Mouse (Mus musculus) adipose tissue, adult 10 weeks (tissue): ENCODE results near the gene Eif3k. TPM values are rescaled to one million over a fixed set of nuclear protein-coding genes. Genes with fewer than 3 reads are reported as not detected.

Source experiments
- polyA plus RNA-seq: library from polyadenylated mRNA; stranded (reverse); fragments of 350-450 nt; fragmentation: Illumina TruSeq; extraction: RNeasy Lipid Tissue Mini Kit (QIAGEN cat#74804); gene quantifications from one replicate; pipeline ENCODE4 v1.2.3, GENCODE M21; 2014; ENCODE audit warnings: low read depth, low replicate concordance

Eif3k gene
- polyA plus RNA-seq: 266 TPM

DNA sequence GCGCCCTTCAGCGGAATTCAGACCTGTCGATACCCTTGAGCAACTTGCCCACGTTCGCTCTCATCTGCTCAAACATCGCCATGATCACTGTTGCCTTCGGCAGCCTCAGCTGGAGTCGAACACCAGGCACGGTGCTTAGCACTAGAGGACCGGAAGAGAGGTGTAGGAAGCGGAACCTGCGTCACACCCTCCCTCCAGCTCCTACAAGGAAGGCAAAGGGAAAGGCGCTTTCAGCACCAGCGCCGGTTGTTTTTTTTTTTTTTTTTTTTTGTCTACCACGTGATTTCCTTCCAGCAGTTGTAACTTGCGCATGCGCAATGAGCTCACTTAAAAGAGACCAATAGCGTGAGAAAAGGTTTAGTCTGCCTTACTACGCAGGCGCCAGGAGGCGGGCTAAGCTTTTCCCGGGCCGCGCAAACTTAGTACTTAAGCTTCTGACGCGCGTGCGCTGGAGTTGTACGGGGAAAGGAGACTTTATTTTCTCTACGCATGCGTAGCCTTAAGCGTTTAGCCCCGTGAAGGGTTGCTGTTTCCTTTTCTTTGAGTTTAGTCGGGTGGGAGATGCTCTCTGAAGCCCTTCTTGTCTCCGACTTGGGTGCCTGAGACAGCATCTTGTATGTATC lies at the start of gene Eif3k, which contains the start of gene Map4k1:
Gene Eif3k (minus strand): TSS at position 214 of the 623 bp plus-strand sequence.
Gene Map4k1 (plus strand): TSS at position 400 of the 623 bp plus-strand sequence.

DNA sequence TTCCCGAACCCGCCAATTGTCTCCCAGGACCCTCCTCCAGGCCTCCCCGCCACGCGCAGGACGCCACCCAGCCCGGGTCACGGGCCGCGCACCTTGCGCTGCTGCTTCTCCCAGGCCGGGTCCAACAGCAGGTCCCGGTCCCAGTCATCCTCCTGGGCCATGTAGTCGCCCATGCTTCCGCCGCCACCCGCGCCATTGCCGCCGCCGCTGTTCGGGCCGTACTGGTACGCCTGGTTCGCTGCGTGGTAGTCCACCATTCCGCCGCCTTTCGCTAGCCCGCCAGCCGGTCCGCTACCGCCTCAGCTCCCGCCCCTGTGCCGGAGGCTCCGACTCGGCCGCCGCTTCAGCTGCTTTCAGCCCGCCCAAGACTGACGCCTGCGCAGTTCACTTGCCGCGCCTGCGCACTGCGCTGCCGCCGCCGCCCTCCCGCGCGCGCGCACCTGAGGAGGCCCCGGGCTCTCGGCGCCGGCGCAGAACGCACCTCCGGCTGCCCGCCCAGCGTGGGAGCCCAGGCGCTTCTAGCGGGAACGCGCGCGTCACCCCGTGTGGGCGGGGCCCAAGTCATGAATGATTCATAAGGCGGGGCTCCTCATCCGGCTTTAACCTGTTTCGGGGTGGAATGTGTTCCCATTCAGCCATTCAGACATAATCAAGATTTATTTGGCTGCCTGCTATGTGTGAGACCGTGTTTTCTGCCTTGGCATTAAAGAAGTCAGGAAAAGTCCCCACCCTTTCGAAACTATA lies 19.6 kb downstream of the Eif3k start, which contains the start of gene Actn4:
Gene Actn4 (minus strand): TSS at position 414 of the 744 bp plus-strand sequence.

Other genes starting within 250 kb of the Eif3k start
- gene Mrps12, start 240.0 kb downstream of the Eif3k start, polyA plus RNA-seq: 76.4 TPM
- 6.2 TPM for gene Sars2, start 239.9 kb downstream of the Eif3k start, polyA plus RNA-seq
- not detected for gene Ccer2, start 225.7 kb downstream of the Eif3k start, polyA plus RNA-seq
- gene Sirt2, start 215.1 kb downstream of the Eif3k start, polyA plus RNA-seq: 88.9 TPM
- gene Nfkbib, start 214.4 kb downstream of the Eif3k start, polyA plus RNA-seq: 36.6 TPM
- 5.6 TPM for gene Rinl, start 192.9 kb downstream of the Eif3k start, polyA plus RNA-seq
- gene Hnrnpl, start 173.3 kb downstream of the Eif3k start, polyA plus RNA-seq: 246 TPM
- 361 TPM for gene Ech1, start 156.6 kb downstream of the Eif3k start, polyA plus RNA-seq
- 39.3 TPM for gene Lgals4, start 148.0 kb downstream of the Eif3k start, polyA plus RNA-seq
- gene Lgals7, start 118.0 kb downstream of the Eif3k start, polyA plus RNA-seq: 11.5 TPM
- gene Capn12, start 100.4 kb downstream of the Eif3k start, polyA plus RNA-seq: 0.51 TPM
- 202 TPM for gene Actn4, start 19.5 kb downstream of the Eif3k start, polyA plus RNA-seq
- gene Map4k1, start 186 bp upstream of the Eif3k start, polyA plus RNA-seq: 4.1 TPM
- gene Ryr1, start 143.3 kb upstream of the Eif3k start, polyA plus RNA-seq: 0.19 TPM
- gene Rasgrp4, start 153.0 kb upstream of the Eif3k start, polyA plus RNA-seq: 5.3 TPM
- gene Fam98c, start 174.4 kb upstream of the Eif3k start, polyA plus RNA-seq: 29.7 TPM
- gene Ggn, start 188.3 kb upstream of the Eif3k start, polyA plus RNA-seq: 7.8 TPM
- gene Spred3, start 188.5 kb upstream of the Eif3k start, polyA plus RNA-seq: 4.9 TPM
- gene Psmd8, start 198.8 kb upstream of the Eif3k start, polyA plus RNA-seq: 144 TPM
- 10.8 TPM for gene Catsperg1, start 232.2 kb upstream of the Eif3k start, polyA plus RNA-seq